Mouse (Mus musculus): ENCODE measurements at regions not wholly inside any gene's neighbourhood (a gene's known extent, or its start where the extent isn't known, plus 50 kb on each side); places are given as distances from the start of the nearest gene placed in this dataset.
"Not testable (repeated sequence)": the region's sequence is repeated elsewhere in the genome, so short reads cannot be mapped to it uniquely, and the experiment has no call there.

- ATAC-seq (replicated peaks; ENCODE audit: low FRiP score); H3K4me2 ChIP-seq; H3K27ac ChIP-seq (ENCODE audit: low read depth, low read length); H3K36me3 ChIP-seq (ENCODE audit: control insufficient read depth, insufficient read depth, low read length); H3K27me3 ChIP-seq (replicated peaks; ENCODE audit: control insufficient read depth, insufficient read depth, low read length); H3K9ac ChIP-seq (ENCODE audit: low read depth, low read length); H3K4me3 ChIP-seq (ENCODE audit: low read depth, low read length); DNase-seq (ENCODE audit: low spot score); H3K4me1 ChIP-seq (replicated peaks; ENCODE audit: control insufficient read depth, insufficient read depth, low read length); H3K9me3 ChIP-seq (ENCODE audit: control insufficient read depth, low read length): not testable (repeated sequence)
- 84% methylated on average over 14 of the region's 17 CpGs for WGBS
Measured at GRCm38 (mm10) chr8:20016082-20016840, 113.1 kb downstream of the Gm31371 start.

GRCm38 (mm10) chr8:20025521-20025920 lies 122.3 kb downstream of the Gm31371 start:
- H3K4me2 ChIP-seq; H3K27ac ChIP-seq (ENCODE audit: low read depth, low read length); H3K4me3 ChIP-seq (ENCODE audit: low read depth, low read length); H3K36me3 ChIP-seq (ENCODE audit: control insufficient read depth, insufficient read depth, low read length); H3K27me3 ChIP-seq (replicated peaks; ENCODE audit: control insufficient read depth, insufficient read depth, low read length); DNase-seq (ENCODE audit: low spot score); H3K4me1 ChIP-seq (replicated peaks; ENCODE audit: control insufficient read depth, insufficient read depth, low read length); H3K9me3 ChIP-seq (ENCODE audit: control insufficient read depth, low read length); ATAC-seq (replicated peaks; ENCODE audit: low FRiP score); H3K9ac ChIP-seq (ENCODE audit: low read depth, low read length): not testable (repeated sequence)
- no CpG with 5 or more reads among the region's 2 CpGs for WGBS

GRCm38 (mm10) chr8:20027956-20028355 lies 124.8 kb downstream of the Gm31371 start:
- H3K4me2 ChIP-seq; H3K9ac ChIP-seq (ENCODE audit: low read depth, low read length); DNase-seq (ENCODE audit: low spot score); H3K27me3 ChIP-seq (replicated peaks; ENCODE audit: control insufficient read depth, insufficient read depth, low read length); H3K36me3 ChIP-seq (ENCODE audit: control insufficient read depth, insufficient read depth, low read length); H3K4me1 ChIP-seq (replicated peaks; ENCODE audit: control insufficient read depth, insufficient read depth, low read length); H3K4me3 ChIP-seq (ENCODE audit: low read depth, low read length); ATAC-seq (replicated peaks; ENCODE audit: low FRiP score); H3K9me3 ChIP-seq (ENCODE audit: control insufficient read depth, low read length); H3K27ac ChIP-seq (ENCODE audit: low read depth, low read length): not testable (repeated sequence)
- WGBS = 72% methylated on average over 1 of the region's 2 CpGs

- H3K4me2 ChIP-seq; H3K9ac ChIP-seq (ENCODE audit: low read depth, low read length); DNase-seq (ENCODE audit: low spot score); H3K4me3 ChIP-seq (ENCODE audit: low read depth, low read length); H3K4me1 ChIP-seq (replicated peaks; ENCODE audit: control insufficient read depth, insufficient read depth, low read length); H3K27ac ChIP-seq (ENCODE audit: low read depth, low read length); H3K36me3 ChIP-seq (ENCODE audit: control insufficient read depth, insufficient read depth, low read length); H3K27me3 ChIP-seq (replicated peaks; ENCODE audit: control insufficient read depth, insufficient read depth, low read length); H3K9me3 ChIP-seq (ENCODE audit: control insufficient read depth, low read length); ATAC-seq (replicated peaks; ENCODE audit: low FRiP score): not testable (repeated sequence)
- 74% methylated on average over 2 of the region's 2 CpGs for WGBS
Measured at GRCm38 (mm10) chr8:20030131-20030530, 126.9 kb downstream of the Gm31371 start.

GRCm38 (mm10) chr8:20057626-20058025 lies 154.4 kb downstream of the Gm31371 start:
- not testable (repeated sequence) for H3K4me3 ChIP-seq (ENCODE audit: low read depth, low read length); H3K4me1 ChIP-seq (replicated peaks; ENCODE audit: control insufficient read depth, insufficient read depth, low read length); H3K27me3 ChIP-seq (replicated peaks; ENCODE audit: control insufficient read depth, insufficient read depth, low read length); H3K4me2 ChIP-seq; H3K36me3 ChIP-seq (ENCODE audit: control insufficient read depth, insufficient read depth, low read length); H3K27ac ChIP-seq (ENCODE audit: low read depth, low read length); DNase-seq (ENCODE audit: low spot score); H3K9ac ChIP-seq (ENCODE audit: low read depth, low read length); H3K9me3 ChIP-seq (ENCODE audit: control insufficient read depth, low read length); ATAC-seq (replicated peaks; ENCODE audit: low FRiP score)
- WGBS = 62% methylated on average over 2 of the region's 3 CpGs

GRCm38 (mm10) chr8:20098121-20098520 lies 194.9 kb downstream of the Gm31371 start:
- not testable (repeated sequence) for H3K36me3 ChIP-seq (ENCODE audit: control insufficient read depth, insufficient read depth, low read length); H3K9ac ChIP-seq (ENCODE audit: low read depth, low read length); H3K9me3 ChIP-seq (ENCODE audit: control insufficient read depth, low read length); H3K27me3 ChIP-seq (replicated peaks; ENCODE audit: control insufficient read depth, insufficient read depth, low read length); H3K4me3 ChIP-seq (ENCODE audit: low read depth, low read length); ATAC-seq (replicated peaks; ENCODE audit: low FRiP score); H3K4me2 ChIP-seq; DNase-seq (ENCODE audit: low spot score); H3K4me1 ChIP-seq (replicated peaks; ENCODE audit: control insufficient read depth, insufficient read depth, low read length); H3K27ac ChIP-seq (ENCODE audit: low read depth, low read length)
- WGBS = 78% methylated on average over 4 of the region's 5 CpGs

GRCm38 (mm10) chr8:20100241-20100640 lies 197.0 kb downstream of the Gm31371 start:
- no CpG with 5 or more reads among the region's 1 CpGs for WGBS
- H3K36me3 ChIP-seq (ENCODE audit: control insufficient read depth, insufficient read depth, low read length); H3K4me2 ChIP-seq; H3K27ac ChIP-seq (ENCODE audit: low read depth, low read length); H3K4me3 ChIP-seq (ENCODE audit: low read depth, low read length); H3K27me3 ChIP-seq (replicated peaks; ENCODE audit: control insufficient read depth, insufficient read depth, low read length); H3K4me1 ChIP-seq (replicated peaks; ENCODE audit: control insufficient read depth, insufficient read depth, low read length); H3K9ac ChIP-seq (ENCODE audit: low read depth, low read length); ATAC-seq (replicated peaks; ENCODE audit: low FRiP score); H3K9me3 ChIP-seq (ENCODE audit: control insufficient read depth, low read length): not testable (repeated sequence)
- peak; percentile 24 for DNase-seq (ENCODE audit: low spot score)

GRCm38 (mm10) chr8:20102374-20102773 lies 199.2 kb downstream of the Gm31371 start:
- H3K4me1 ChIP-seq (replicated peaks; ENCODE audit: control insufficient read depth, insufficient read depth, low read length); H3K9me3 ChIP-seq (ENCODE audit: control insufficient read depth, low read length); H3K4me3 ChIP-seq (ENCODE audit: low read depth, low read length); H3K36me3 ChIP-seq (ENCODE audit: control insufficient read depth, insufficient read depth, low read length); H3K27me3 ChIP-seq (replicated peaks; ENCODE audit: control insufficient read depth, insufficient read depth, low read length); H3K9ac ChIP-seq (ENCODE audit: low read depth, low read length); H3K27ac ChIP-seq (ENCODE audit: low read depth, low read length); H3K4me2 ChIP-seq; DNase-seq (ENCODE audit: low spot score): not testable (repeated sequence)
- no CpG with 5 or more reads among the region's 2 CpGs for WGBS
- 0 out of 2 replicates have a peak, but pooled peaks have one; percentile 43 for ATAC-seq (replicated peaks; ENCODE audit: low FRiP score)

- H3K4me3 ChIP-seq (ENCODE audit: low read depth, low read length); H3K4me1 ChIP-seq (replicated peaks; ENCODE audit: control insufficient read depth, insufficient read depth, low read length): not testable (repeated sequence)
Measured at GRCm38 (mm10) chr8:20107154-20107553, 204.0 kb downstream of the Gm31371 start.

More at GRCm38 (mm10) chr8:20107154-20107553, 204.0 kb downstream of the Gm31371 start:
- not testable (repeated sequence) for DNase-seq (ENCODE audit: low spot score); H3K36me3 ChIP-seq (ENCODE audit: control insufficient read depth, insufficient read depth, low read length); H3K4me2 ChIP-seq; H3K27me3 ChIP-seq (replicated peaks; ENCODE audit: control insufficient read depth, insufficient read depth, low read length); H3K9me3 ChIP-seq (ENCODE audit: control insufficient read depth, low read length); H3K9ac ChIP-seq (ENCODE audit: low read depth, low read length); ATAC-seq (replicated peaks; ENCODE audit: low FRiP score); H3K27ac ChIP-seq (ENCODE audit: low read depth, low read length)
- WGBS = 83% methylated on average over 1 of the region's 2 CpGs

Data from liver, embryonic 11.5 days (tissue).